Mouse (Mus musculus): ENCODE results near the gene Haghl. TPM values are rescaled to one million over a fixed set of nuclear protein-coding genes. Genes with fewer than 3 reads are reported as not detected.
A peak's percentile ranks its signal among the peaks of the same experiment; 100 is the strongest.

The Haghl gene
- polyA plus RNA-seq, 1 experiment from 2014 or later: 67.2 TPM

DNA sequence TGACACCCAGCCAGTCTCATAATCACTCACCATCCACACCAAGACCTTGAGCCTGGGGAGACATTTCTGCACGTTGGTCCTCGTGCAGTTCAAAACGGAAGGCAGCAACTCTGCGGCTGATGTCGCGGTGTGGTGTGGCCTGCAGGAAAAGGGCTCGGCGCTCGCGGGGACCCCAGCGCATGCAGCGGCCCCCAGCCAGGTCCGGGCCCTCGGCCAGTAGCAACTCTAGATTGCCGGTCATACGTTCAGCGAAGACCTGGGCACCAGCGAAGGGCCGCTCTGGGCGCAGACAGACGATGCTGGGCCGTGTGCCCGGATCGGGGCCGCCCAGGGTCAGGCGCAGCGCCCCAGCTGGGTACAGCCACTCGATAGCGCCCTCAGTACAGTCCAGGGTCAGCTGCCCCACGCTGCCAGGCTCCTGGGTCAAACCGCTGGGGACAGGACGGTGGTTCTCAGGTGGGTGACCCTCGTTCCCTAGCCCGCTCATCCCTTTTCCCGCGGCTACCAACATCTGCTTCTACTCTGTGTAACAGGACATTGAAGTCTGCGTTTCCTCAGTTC, 10.8 kb upstream of the Haghl start:
- no peak overlapping the region; the same call in 1 of the 2 replicates for H3K27ac ChIP-seq (replicated peaks)
- 1% methylated on average over 37 of the region's 37 CpGs for WGBS
- peak overlapping the region; percentile 33 for H3K9ac ChIP-seq
- ATAC-seq (ENCODE audit: insufficient number of reproducible peaks, low FRiP score, low TSS enrichment, low read depth): no peak; the same call in 1 of the 2 replicates
- 0 out of 2 replicates have a peak, but pooled peaks cover 3% of the 10 kb centered on the region for H3K36me3 ChIP-seq
- peak overlapping the region; percentile 66 for H3K4me3 ChIP-seq (replicated peaks)
- peak overlapping the region; percentile 89 for H3K4me2 ChIP-seq (replicated peaks)
- H3K9me3 ChIP-seq (replicated peaks): no peaks in the 10 kb centered on the region
- no peaks in the 10 kb centered on the region for H3K27me3 ChIP-seq
- peaks cover 38% of the 10 kb centered on the region for H3K4me1 ChIP-seq

DNA sequence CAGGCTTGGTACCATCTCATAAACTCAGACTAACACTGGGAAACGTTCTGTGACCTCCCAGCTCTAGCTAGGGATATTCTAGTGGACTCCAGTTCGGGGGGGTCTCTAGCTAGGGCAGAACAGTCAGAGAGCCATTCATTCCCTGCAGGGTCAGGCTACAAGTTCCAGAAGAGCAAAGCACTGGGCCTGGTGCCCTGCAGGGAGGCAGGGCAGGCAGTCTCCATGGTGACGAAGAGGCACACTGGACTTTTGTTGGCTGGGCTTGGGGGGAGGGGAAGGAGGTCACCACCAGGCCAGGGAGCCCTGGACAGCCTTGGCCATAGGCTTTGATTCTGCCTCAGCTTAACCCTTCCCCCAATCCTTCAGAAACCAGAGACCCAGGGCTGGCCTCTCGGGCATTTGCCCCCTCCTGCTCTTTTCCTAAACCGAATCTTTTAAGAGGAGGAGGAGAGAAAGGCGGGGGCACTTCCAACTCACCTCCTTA, 10.2 kb upstream of the Haghl start, which contains the start of gene AC134908.4:
AC134908.4 (minus strand) TSS at position 51 of the 484 bp plus-strand sequence.
- peak within 1 kb of the TSS; percentile 66 for H3K4me3 ChIP-seq (replicated peaks)
- H3K27ac ChIP-seq (replicated peaks): no peak within 1 kb of the TSS; the same call in 1 of the 2 replicates
- peaks cover 44% of the 10 kb centered on the region for H3K4me1 ChIP-seq
- WGBS: 27% methylated on average over 6 of the region's 6 CpGs
- H3K9ac ChIP-seq: peak within 1 kb of the TSS; percentile 33
- peak within 1 kb of the TSS; percentile 89 for H3K4me2 ChIP-seq (replicated peaks)
- H3K9me3 ChIP-seq (replicated peaks): no peaks in the 10 kb centered on the region
- no peaks in the 10 kb centered on the region for H3K27me3 ChIP-seq
- ATAC-seq (ENCODE audit: insufficient number of reproducible peaks, low FRiP score, low TSS enrichment, low read depth): no peak
- 0 out of 2 replicates have a peak, but pooled peaks cover 3% of the 10 kb centered on the region for H3K36me3 ChIP-seq

DNA sequence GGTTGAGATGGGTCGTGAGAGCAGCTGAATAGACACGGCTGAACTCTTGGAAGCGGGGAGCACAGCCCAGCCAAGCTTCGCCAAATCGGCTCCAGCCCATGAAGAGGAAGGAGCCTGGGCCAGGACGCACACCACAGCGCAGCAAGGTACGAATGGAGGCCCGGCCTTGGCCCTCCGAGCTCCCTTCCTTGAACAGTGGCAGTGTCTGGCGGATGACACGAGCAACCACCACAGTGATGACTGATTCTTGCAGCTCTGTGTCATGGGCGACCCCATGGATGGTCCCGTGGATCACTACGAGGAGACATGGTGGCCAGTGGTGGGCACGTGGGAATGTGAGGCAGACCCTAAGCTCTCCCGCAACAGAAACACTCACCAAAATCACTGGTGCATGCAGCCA, 9.5 kb upstream of the Haghl start:
- Histone ChIP-seq H3K4me2 (replicated peaks) (peak overlapping the region; percentile 89; the same call in 1 of the 2 replicates), H3K27ac (replicated peaks) (no peak overlapping the region), H3K9me3 (replicated peaks) (no peaks in the 10 kb centered on the region), H3K4me3 (replicated peaks) (peak overlapping the region; percentile 66), H3K27me3 (no peaks in the 10 kb centered on the region), H3K36me3 (0 out of 2 replicates have a peak, but pooled peaks cover 3% of the 10 kb centered on the region), H3K4me1 (peaks cover 47% of the 10 kb centered on the region), H3K9ac (no peak overlapping the region)
- no peak for ATAC-seq (ENCODE audit: insufficient number of reproducible peaks, low FRiP score, low TSS enrichment, low read depth)
- WGBS: 75% methylated on average over 17 of the region's 17 CpGs

DNA sequence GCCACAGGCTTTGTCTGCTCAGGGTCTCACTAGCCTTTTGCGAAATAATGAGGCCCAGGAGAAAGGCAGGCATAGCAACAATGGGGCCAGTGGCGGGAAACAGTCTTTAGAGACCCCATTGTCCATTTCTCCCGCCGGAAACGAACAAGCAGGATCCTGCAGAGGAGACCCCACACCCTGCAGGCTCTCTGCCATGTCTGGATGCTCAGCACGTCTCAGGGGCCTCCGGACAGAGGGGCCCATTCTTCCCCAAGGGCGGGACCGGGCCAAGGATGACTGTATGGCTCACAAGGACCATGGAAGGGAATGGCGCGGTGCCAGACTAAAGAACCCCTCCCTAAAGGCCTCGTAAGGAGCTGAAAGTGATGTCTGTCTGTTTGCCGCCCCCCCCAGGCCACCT, 8.7 kb upstream of the Haghl start:
- no peak overlapping the region for H3K27ac ChIP-seq (replicated peaks)

DNA sequence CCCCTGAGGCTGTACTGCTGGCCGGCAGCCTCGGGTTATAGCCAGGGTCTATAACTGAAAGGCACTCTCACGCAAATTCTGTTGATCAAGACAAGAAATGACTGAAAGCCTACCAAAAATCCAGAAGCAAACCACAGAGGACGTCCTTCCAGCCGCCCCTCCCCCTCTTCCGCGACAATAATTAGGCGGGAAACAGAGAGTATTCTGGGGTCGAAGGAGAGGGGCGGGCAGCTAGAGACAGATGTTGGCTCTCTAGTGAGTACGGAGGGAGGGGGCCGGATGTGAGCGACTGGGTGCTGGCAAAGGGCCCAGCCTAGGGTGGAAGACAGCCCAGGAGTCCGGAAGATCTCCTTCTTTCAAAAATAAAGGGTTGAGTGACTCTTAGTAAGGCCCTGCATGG, 7.1 kb upstream of the Haghl start, which contains the start of gene Fam173a:
Fam173a (minus strand) TSS at position 287 of the 400 bp plus-strand sequence.
- peak within 1 kb of the TSS; percentile 75 for H3K9ac ChIP-seq
- ATAC-seq (ENCODE audit: insufficient number of reproducible peaks, low FRiP score, low TSS enrichment, low read depth): peak; percentile 59
- no peaks in the 10 kb centered on the region for H3K27me3 ChIP-seq
- H3K36me3 ChIP-seq: peaks cover 18% of the 10 kb centered on the region
- H3K27ac ChIP-seq (replicated peaks): peak within 1 kb of the TSS; percentile 96
- peak within 1 kb of the TSS; percentile 79 for H3K4me2 ChIP-seq (replicated peaks)
- 0% methylated on average over 14 of the region's 14 CpGs for WGBS
- peak within 1 kb of the TSS; percentile 79 for H3K4me3 ChIP-seq (replicated peaks)
- H3K9me3 ChIP-seq (replicated peaks): no peaks in the 10 kb centered on the region
- H3K4me1 ChIP-seq: peaks cover 46% of the 10 kb centered on the region

More for the DNA sequence above, 8.7 kb upstream of the Haghl start:
- no peaks in the 10 kb centered on the region for H3K9me3 ChIP-seq (replicated peaks)
- H3K36me3 ChIP-seq: peaks cover 9% of the 10 kb centered on the region; the same call in 1 of the 2 replicates
- 54% methylated on average over 13 of the region's 13 CpGs for WGBS
- peaks cover 47% of the 10 kb centered on the region for H3K4me1 ChIP-seq
- H3K4me2 ChIP-seq (replicated peaks): no peak overlapping the region
- no peaks in the 10 kb centered on the region for H3K27me3 ChIP-seq
- no peak overlapping the region for H3K4me3 ChIP-seq (replicated peaks)
- no peak overlapping the region for H3K9ac ChIP-seq
- ATAC-seq (ENCODE audit: insufficient number of reproducible peaks, low FRiP score, low TSS enrichment, low read depth): no peak

DNA sequence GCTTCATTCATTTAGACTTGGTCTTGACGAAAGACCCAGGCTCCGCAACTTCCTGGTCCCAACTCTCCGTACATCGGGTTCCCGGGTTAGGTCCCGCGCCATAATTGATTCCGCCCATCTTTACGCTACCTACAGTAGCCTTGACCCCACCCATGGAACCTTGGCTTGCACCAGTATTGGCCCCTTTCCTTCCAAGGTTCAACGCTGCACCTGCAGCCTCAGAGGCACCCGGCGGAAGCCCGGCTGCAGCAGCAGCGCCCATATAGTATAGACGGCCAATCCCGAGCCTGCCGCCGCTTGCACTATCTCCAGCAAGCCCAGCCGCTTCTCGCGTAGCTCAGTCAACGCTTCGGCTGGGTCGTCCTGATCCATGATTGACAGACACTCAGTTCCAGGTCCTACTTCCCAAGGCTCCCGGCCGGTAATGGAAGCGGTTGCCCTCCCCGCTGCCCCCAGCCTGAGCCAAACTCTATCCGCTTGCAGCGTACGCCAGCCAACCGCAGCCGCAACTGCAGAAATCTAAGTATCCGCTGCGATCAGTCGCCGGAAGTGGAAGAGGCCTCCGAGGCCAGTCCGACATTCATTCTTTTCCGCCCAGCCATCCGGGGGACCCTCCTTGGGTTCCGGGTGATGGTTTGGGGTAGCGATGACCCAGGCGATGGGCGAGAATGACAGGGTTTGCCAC, 6.5 kb upstream of the Haghl start:
- peak; percentile 59 for ATAC-seq (ENCODE audit: insufficient number of reproducible peaks, low FRiP score, low TSS enrichment, low read depth)
- Histone ChIP-seq H3K4me1 (peaks cover 40% of the 10 kb centered on the region), H3K4me3 (replicated peaks) (peak overlapping the region; percentile 79), H3K9ac (peak overlapping the region; percentile 75), H3K4me2 (replicated peaks) (peak overlapping the region; percentile 79), H3K27ac (replicated peaks) (peak overlapping the region; percentile 96), H3K9me3 (replicated peaks) (no peaks in the 10 kb centered on the region), H3K36me3 (peaks cover 19% of the 10 kb centered on the region), H3K27me3 (no peaks in the 10 kb centered on the region)
- WGBS: under 1% methylated on average over 45 of the region's 45 CpGs

DNA sequence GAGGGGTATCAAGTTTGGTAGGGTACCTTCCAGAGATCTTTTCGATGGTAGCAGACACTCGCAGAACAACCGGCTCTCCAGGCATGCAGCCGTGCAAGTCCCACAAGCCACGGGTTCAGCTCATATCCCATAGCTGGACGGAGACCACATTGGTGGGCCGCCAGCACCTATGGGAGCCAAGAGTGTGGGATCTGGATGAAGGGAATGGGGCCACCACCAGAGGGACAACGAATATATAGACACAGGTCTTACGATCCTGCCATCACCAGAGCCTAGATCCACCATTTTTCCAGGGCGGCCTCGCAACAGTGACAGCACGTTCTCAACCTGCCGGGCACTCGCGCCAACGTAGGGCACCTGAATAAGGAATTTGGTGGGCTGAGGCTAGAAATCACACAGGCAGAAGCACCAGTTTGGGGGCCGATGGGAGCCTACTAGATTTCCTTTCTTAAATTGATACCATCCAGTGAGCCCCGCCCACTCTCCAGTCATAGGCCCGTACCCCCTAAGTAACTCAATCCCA, 5.9 kb upstream of the Haghl start:
- Histone ChIP-seq H3K9ac (peak overlapping the region; percentile 75), H3K4me3 (replicated peaks) (peak overlapping the region; percentile 79), H3K9me3 (replicated peaks) (no peaks in the 10 kb centered on the region), H3K4me2 (replicated peaks) (peak overlapping the region; percentile 79), H3K27me3 (no peaks in the 10 kb centered on the region), H3K36me3 (peaks cover 19% of the 10 kb centered on the region), H3K27ac (replicated peaks) (peak overlapping the region; percentile 96), H3K4me1 (peaks cover 39% of the 10 kb centered on the region)
- WGBS: 18% methylated on average over 19 of the region's 19 CpGs
- ATAC-seq (ENCODE audit: insufficient number of reproducible peaks, low FRiP score, low TSS enrichment, low read depth): no peak

DNA sequence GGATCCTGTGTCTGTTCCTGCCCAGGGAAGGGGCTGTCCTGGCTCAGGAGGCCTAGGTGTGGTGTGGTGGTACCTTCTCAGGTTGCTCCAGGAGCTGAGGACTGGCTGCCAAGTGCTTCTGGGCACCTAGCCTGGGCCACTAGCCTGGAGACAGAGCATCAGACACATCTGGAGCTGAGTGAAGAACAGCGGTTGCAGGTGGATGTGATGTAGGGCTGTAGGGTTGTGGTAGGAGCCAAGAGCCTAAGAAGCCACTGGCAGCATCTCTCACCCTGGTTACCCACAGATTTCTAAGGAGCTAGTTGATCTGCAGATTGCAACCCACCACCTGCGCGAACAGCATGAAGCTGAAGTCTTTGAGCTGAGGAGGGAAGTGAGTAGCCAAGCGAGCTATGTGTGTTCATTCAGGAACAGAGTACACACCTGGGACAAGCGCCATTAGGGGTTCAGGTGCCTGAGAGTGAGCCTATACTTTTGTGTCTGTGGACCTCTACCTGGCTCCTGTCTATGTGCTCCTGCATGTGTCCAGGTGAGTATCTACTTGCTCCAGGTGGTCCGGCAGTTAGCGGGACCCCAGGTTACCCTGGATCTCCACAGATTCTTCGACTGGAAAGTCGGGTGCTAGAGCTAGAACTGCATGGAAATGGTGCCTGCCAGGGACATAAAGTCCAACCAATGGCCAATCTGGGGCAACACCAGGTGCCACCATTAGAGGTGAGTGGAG, 1.5 kb upstream of the Haghl start:
- peaks cover 36% of the 10 kb centered on the region for H3K36me3 ChIP-seq
- WGBS: 90% methylated on average over 9 of the region's 9 CpGs
- no peak for ATAC-seq (ENCODE audit: insufficient number of reproducible peaks, low FRiP score, low TSS enrichment, low read depth)
- H3K4me3 ChIP-seq (replicated peaks): no peak overlapping the region
- no peak overlapping the region for H3K4me2 ChIP-seq (replicated peaks)
- H3K9ac ChIP-seq: no peak overlapping the region
- peaks cover 43% of the 10 kb centered on the region for H3K4me1 ChIP-seq
- no peaks in the 10 kb centered on the region for H3K9me3 ChIP-seq (replicated peaks)
- H3K27ac ChIP-seq (replicated peaks): no peak overlapping the region
- no peaks in the 10 kb centered on the region for H3K27me3 ChIP-seq

DNA sequence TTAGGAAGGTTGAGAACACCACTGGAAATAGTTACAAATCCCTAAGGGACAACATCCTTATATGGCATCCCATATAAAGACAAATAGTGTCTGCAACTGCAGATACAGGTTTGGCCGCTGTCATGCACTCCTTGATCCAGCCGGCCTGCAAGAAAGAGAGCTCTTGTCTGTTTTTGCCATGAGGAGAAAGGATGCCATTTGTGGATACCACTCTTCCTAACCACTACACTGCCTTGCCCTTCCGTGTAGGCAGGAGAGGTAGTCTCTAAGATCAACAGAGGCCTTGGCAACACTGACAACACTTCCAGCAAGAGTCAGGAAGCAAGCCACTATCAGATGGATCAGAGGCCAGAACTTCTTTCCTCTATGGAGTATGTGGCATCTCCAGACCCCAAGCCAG, 807 bp upstream of the Haghl start, which contains the start of gene Ccdc78:
Ccdc78 (plus strand) TSS at position 301 of the 400 bp plus-strand sequence.
- ATAC-seq (ENCODE audit: insufficient number of reproducible peaks, low FRiP score, low TSS enrichment, low read depth): no peak
- Histone ChIP-seq H3K27me3 (no peaks in the 10 kb centered on the region), H3K36me3 (peaks cover 43% of the 10 kb centered on the region), H3K9ac (peak within 1 kb of the TSS; percentile 70), H3K4me2 (replicated peaks) (peak within 1 kb of the TSS; percentile 69), H3K4me1 (peaks cover 37% of the 10 kb centered on the region), H3K9me3 (replicated peaks) (no peaks in the 10 kb centered on the region), H3K4me3 (replicated peaks) (peak within 1 kb of the TSS; percentile 78), H3K27ac (replicated peaks) (peak within 1 kb of the TSS; percentile 90)
- 80% methylated on average over 3 of the region's 3 CpGs for WGBS

DNA sequence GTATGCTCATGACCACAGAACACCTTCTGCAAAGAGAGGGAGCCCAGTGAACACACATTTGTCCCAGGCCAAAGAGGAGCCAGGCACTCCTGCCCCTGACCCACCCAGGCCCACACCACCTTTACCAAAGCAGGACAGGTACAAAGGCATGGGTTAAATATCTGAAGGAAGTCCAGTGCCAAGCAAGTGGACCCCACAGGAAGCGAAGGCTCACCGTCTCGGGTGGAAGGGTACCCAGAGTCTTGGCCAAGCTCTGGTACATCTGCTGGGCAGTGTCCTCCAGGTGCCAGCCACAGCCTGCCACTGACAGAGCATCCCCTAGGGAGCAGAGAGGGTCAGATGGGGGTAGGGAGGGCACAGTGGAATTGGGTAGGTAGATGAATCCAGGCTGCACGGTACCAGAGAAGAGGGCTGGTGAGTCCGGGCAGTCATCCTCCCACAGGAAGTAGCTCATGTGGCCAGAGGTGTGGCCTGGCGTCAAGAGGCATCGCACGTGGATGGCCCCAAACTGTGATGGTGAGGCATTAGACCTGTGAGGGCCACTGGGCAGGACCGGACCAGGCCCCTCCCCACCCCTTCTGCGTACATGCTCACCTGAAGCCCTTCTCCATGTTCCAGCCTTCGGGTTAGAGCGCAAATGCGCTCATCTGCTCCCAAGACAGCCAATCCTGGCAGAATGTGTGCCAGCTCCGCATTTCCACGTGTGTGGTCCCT, 1.5 kb downstream of the Haghl start:
- ATAC-seq (ENCODE audit: insufficient number of reproducible peaks, low FRiP score, low TSS enrichment, low read depth): no peak
- 70% methylated on average over 15 of the region's 15 CpGs for WGBS
- Histone ChIP-seq H3K27me3 (no peaks in the 10 kb centered on the region), H3K4me1 (peaks cover 28% of the 10 kb centered on the region), H3K27ac (replicated peaks) (no peak overlapping the region), H3K4me2 (replicated peaks) (peak overlapping the region; percentile 69), H3K36me3 (peaks cover 53% of the 10 kb centered on the region), H3K9me3 (replicated peaks) (no peaks in the 10 kb centered on the region), H3K9ac (peak overlapping the region; percentile 70; the same call in 1 of the 2 replicates), H3K4me3 (replicated peaks) (peak overlapping the region; percentile 78)
